Mouse (Mus musculus) G1E (cell line): Measurements from ENCODE around the gene Calm5. TPM values are rescaled to one million over a fixed set of nuclear protein-coding genes. Genes with fewer than 3 reads are reported as not detected.
"Not testable (repeated sequence)": the region's sequence is repeated elsewhere in the genome, so short reads cannot be mapped to it uniquely, and the experiment has no call there.

Source experiments
- ATAC-seq: 2 replicates; pipeline ENCODE4 v1.8.0; 2016; ENCODE audit warnings: mild to moderate bottlenecking; ENCODE audit not compliant: insufficient number of reproducible peaks, poor library complexity, low FRiP score, severe bottlenecking; ENCODE audit errors: extremely low read depth
- DNase-seq: peaks from one replicate; pipeline ENCODE4 v3.0.0; 2012; ENCODE audit warnings: low spot score
- H3K27me3 ChIP-seq: 2 replicates; pipeline ENCODE4 v1.6.1; 2012; ENCODE audit warnings: mild to moderate bottlenecking, low read length, inconsistent platforms; ENCODE audit not compliant: insufficient read depth
- H3K36me3 ChIP-seq: replicated peaks from 2 replicates; pipeline ENCODE3; 2012; ENCODE audit warnings: mild to moderate bottlenecking, inconsistent platforms
- H3K4me1 ChIP-seq: 2 replicates; pipeline ENCODE4 v1.6.1; 2012; ENCODE audit warnings: low read depth, low read length, inconsistent platforms, mixed read lengths; ENCODE audit not compliant: insufficient read depth
- H3K4me3 ChIP-seq: 2 replicates; pipeline ENCODE4 v1.5.1; 2012; ENCODE audit warnings: low read depth, mild to moderate bottlenecking, inconsistent platforms, low read length, moderate library complexity, mixed read lengths
- H3K9me3 ChIP-seq: replicated peaks from 2 replicates; pipeline ENCODE4 v1.6.1; 2012; ENCODE audit warnings: inconsistent platforms
- CTCF ChIP-seq: IDR thresholded peaks from 2 replicates; pipeline ENCODE4 v1.5.1; 2012; ENCODE audit warnings: low read depth, low read length, inconsistent platforms, mixed read lengths
- GATA1 ChIP-seq: IDR thresholded peaks from 2 replicates; pipeline ENCODE4 v1.6.1; 2012; ENCODE audit warnings: borderline replicate concordance, low read length, inconsistent platforms, mixed read lengths
- GATA2 ChIP-seq: IDR thresholded peaks from 2 replicates; pipeline ENCODE4 v1.6.1; 2012; ENCODE audit warnings: low read depth, low read length, inconsistent platforms, borderline replicate concordance
- POLR2AphosphoS5 ChIP-seq: IDR thresholded peaks from 2 replicates; pipeline ENCODE4 v1.6.1; 2012; ENCODE audit warnings: low read depth, low read length, inconsistent platforms; ENCODE audit not compliant: insufficient replicate concordance
- TAL1 ChIP-seq: conservative IDR thresholded peaks from 2 replicates; pipeline ENCODE4 v1.6.1; 2012; ENCODE audit warnings: low read depth, low read length, inconsistent platforms, mixed read lengths
- polyA plus RNA-seq: library from polyadenylated mRNA; stranded (reverse); fragments of >175 nt; gene quantifications from 2 replicates; pipeline ENCODE4 v1.2.3, GENCODE M21; 2012
- total RNA-seq, 2 experiments: library from RNA; stranded (forward) in 1 of 2; stranded (reverse) in 1 of 2; fragments of 200-1000 nt in 1 of 2; fragments of >200 nt in 1 of 2; fragmentation: Nextera tagmentation in 1 of 2; gene quantifications; 2 replicates each; pipeline ENCODE4 v1.2.3; 2014 to 2017

The Calm5 gene
- total RNA-seq (2014; fragmentation: Nextera tagmentation), result not detected in 2 replicates
- total RNA-seq (2017), result not detected in 2 replicates
- not detected in 2 replicates for polyA plus RNA-seq

GRCm38 (mm10) chr13:3853648-3854333, at the start of gene Calm5:
Calm5 (plus strand) TSS chr13:3854173.
- not testable (repeated sequence) for DNase-seq, H3K4me3 ChIP-seq, H3K4me1 ChIP-seq, H3K27me3 ChIP-seq, H3K36me3 ChIP-seq, ATAC-seq, H3K9me3 ChIP-seq

DNA sequence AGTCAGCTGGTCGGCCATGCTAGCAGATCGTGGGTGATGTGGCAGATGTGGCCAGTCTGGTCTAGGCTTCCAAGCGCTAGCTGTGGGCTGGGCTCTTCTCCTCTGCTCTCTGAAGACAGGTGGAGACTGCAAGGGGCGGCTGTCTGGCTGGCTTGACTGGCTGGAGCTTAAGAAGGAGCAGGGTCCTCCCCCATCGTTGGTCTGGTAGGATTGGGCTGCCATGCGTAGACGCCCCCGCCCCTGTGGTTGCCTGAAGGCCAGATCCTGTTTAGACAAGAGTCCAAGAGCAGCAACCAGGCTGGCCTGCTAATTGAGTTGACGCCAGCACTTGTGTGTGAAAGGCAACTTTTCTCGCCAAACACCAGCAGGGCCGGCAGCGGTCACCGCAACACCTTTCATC, 49.8 kb upstream of the Calm5 start, which contains the start of gene Calml3:
Gene Calml3, minus strand, starts transcription at position 131 of the 400 bp plus-strand sequence.
- ATAC-seq, result no peak
- Histone ChIP-seq H3K27me3 (0 out of 2 replicates have a peak, but pooled peaks cover 4% of the 10 kb centered on the region), H3K4me3 (no peak within 1 kb of the TSS), H3K36me3 (no peaks in the 10 kb centered on the region), H3K4me1 (no peaks in the 10 kb centered on the region), H3K9me3 (no peaks in the 10 kb centered on the region)
- no peak for DNase-seq
- TF ChIP-seq GATA1 (no peak), TAL1 (no peak)

GRCm38 (mm10) chr13:3805132-3805531, 48.8 kb upstream of the Calm5 start:
- H3K27me3 ChIP-seq, result 0 out of 2 replicates have a peak, but pooled peaks cover 4% of the 10 kb centered on the region
- H3K4me1 ChIP-seq, result no peaks in the 10 kb centered on the region
- no peak overlapping the region for H3K4me3 ChIP-seq
- no peak for TF ChIP-seq GATA2
- no peak for DNase-seq
- H3K36me3 ChIP-seq, result no peaks in the 10 kb centered on the region
- H3K9me3 ChIP-seq, result no peaks in the 10 kb centered on the region
- no peak for ATAC-seq

- H3K27me3 ChIP-seq, result peaks cover 6% of the 10 kb centered on the region; the same call in 1 of the 2 replicates
- TF ChIP-seq GATA1 (no peak), POLR2AphosphoS5 (no peak)
- no peaks in the 10 kb centered on the region for H3K4me1 ChIP-seq
- DNase-seq, result no peak
- ATAC-seq, result no peak
- no peaks in the 10 kb centered on the region for H3K9me3 ChIP-seq
- no peaks in the 10 kb centered on the region for H3K36me3 ChIP-seq
- no peak overlapping the region for H3K4me3 ChIP-seq
Observed at GRCm38 (mm10) chr13:3805638-3806037, 48.3 kb upstream of the Calm5 start.

DNA sequence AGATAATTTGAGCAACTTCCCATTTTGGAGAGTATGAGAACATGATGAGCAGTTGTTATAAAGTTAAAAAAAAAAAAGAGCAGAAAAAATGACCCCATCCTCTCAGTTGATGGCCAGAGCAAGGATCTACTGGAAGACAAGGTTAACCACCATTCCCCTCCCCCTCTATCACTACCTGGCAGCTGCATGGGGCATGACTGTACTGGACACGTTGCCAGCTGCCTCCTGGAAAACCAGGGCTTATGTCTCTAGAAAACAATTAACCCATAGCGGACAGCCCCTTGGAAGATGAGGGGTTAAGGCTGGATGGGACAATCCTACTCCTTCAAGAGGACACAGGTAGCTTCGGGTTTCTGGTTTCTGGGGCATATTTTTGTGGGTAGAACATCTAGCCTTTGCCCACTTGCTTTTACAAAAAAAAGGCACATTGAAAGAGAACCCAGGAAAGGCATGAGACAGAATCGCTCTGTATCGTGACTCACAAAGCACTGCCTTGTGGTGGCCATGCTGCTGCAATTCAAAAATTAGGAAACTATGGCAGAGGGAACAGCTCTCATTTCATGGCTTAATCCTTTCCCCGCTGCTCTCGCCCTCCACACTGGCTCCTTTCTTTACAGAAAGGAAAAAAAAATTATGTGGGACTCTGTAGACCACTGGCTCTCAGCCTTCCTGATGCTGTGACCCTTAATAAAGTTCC, 46.7 kb upstream of the Calm5 start:
- H3K36me3 ChIP-seq, result no peaks in the 10 kb centered on the region
- no peak for DNase-seq
- TF ChIP-seq GATA2, result no peak
- no peak for TF ChIP-seq GATA1
- peaks cover 7% of the 10 kb centered on the region; the same call in 1 of the 2 replicates for H3K27me3 ChIP-seq
- ATAC-seq, result no peak
- H3K4me1 ChIP-seq, result no peaks in the 10 kb centered on the region
- H3K9me3 ChIP-seq, result no peaks in the 10 kb centered on the region
- no peak overlapping the region for H3K4me3 ChIP-seq

DNA sequence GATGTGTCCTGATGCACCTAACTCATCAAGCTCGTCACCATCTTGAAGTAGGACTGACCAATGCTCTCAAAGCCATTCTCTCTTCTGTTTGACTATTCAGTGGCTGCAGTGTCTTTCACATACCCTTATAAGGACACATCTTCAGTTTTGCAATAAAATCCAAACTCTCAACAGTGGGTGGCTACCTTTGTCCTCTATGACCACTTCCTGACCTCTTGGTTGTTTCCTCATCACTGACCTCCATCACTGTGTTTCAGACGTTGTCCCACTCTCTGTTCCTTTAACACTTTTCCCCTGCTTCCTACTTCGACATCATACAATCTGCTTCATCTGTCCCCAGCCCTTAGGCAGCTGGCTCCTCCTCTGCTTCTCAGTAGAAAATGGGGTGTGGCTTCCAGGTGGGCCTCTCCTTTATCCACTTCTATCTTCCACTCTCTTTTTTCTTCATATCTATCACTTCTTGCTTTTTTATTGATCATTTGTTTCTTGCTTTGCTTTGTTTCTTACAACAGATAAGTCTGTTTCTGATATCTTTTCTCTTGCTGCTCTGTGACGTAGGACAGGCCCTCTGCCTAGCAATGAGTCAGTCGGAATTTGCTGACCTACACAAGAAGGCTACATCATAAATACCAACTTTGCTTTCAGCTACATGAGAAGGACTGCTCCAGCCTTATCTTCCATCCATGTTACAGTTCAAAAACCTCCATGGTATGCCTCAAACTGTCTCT, 35.8 kb upstream of the Calm5 start:
- Histone ChIP-seq H3K36me3 (no peaks in the 10 kb centered on the region), H3K4me1 (no peaks in the 10 kb centered on the region), H3K27me3 (0 out of 2 replicates have a peak, but pooled peaks cover 2% of the 10 kb centered on the region), H3K9me3 (no peaks in the 10 kb centered on the region), H3K4me3 (no peak overlapping the region)
- no peak for ATAC-seq
- no peak for DNase-seq
- TF ChIP-seq POLR2AphosphoS5 (no peak), GATA1 (no peak), CTCF (no peak), GATA2 (no peak), TAL1 (no peak)

- no peak for DNase-seq
- H3K27me3 ChIP-seq, result 0 out of 2 replicates have a peak, but pooled peaks cover 2% of the 10 kb centered on the region
- H3K36me3 ChIP-seq, result no peaks in the 10 kb centered on the region
- no peaks in the 10 kb centered on the region for H3K9me3 ChIP-seq
- TF ChIP-seq POLR2AphosphoS5 (no peak), GATA1 (no peak), CTCF (no peak), TAL1 (no peak), GATA2 (no peak)
- H3K4me1 ChIP-seq, result no peaks in the 10 kb centered on the region
- ATAC-seq, result no peak
- H3K4me3 ChIP-seq, result no peak overlapping the region
Observed at GRCm38 (mm10) chr13:3818740-3819076, 35.3 kb upstream of the Calm5 start.
